Mouse (Mus musculus) kidney, adult 2 months (tissue): Measurements from ENCODE around the gene Gpr135.

Source experiments
- CTCF ChIP-seq: fragments of 200-500 bp; conservative IDR thresholded peaks from 2 replicates; pipeline ENCODE4 v1.5.1; 2011; ENCODE audit warnings: low read depth, mild to moderate bottlenecking, control low read depth, low read length, moderate library complexity, mixed read lengths; ENCODE audit not compliant: insufficient read depth, insufficient read length
- POLR2A ChIP-seq: fragments of 200-500 bp; IDR thresholded peaks from one replicate; pipeline ENCODE4 v1.6.1; 2011; ENCODE audit warnings: low read depth, low read length, control low read depth

- TF ChIP-seq CTCF = no peak
- no peak for TF ChIP-seq POLR2A
These were observed 29.7 kb downstream of the Gpr135 start for GRCm38 (mm10) chr12:72041238-72041637.
